Mouse (Mus musculus) heart, embryonic 13.5 days (tissue): ENCODE data around the gene 4933428G20Rik. TPM values are rescaled to one million over a fixed set of nuclear protein-coding genes. Genes with fewer than 3 reads are reported as not detected.

Source experiments
- ATAC-seq: fragments of 200-750 bp; cut with Nextera tagmentation; 2 replicates; pipeline ENCODE4 v1.8.0; 2017; ENCODE audit warnings: moderate TSS enrichment; ENCODE audit not compliant: insufficient number of reproducible peaks, low FRiP score, low TSS enrichment; ENCODE audit errors: extremely low read depth
- H3K27ac ChIP-seq: fragments of 300-500 bp; sonication (generic); replicated peaks from 2 replicates; pipeline ENCODE4 v1.5.1; 2015; ENCODE audit warnings: moderate library complexity, mild to moderate bottlenecking, inconsistent platforms
- H3K27me3 ChIP-seq: fragments of 300-500 bp; sonication (generic); replicated peaks from 2 replicates; pipeline ENCODE4 v1.6.1; 2015; ENCODE audit warnings: mild to moderate bottlenecking, inconsistent platforms
- H3K36me3 ChIP-seq: fragments of 300-500 bp; sonication (generic); 2 replicates; pipeline ENCODE4 v1.6.1; 2015; ENCODE audit warnings: mild to moderate bottlenecking, inconsistent platforms
- H3K4me1 ChIP-seq: fragments of 300-500 bp; sonication (generic); 2 replicates; pipeline ENCODE4 v1.6.1; 2015; ENCODE audit warnings: inconsistent platforms
- H3K4me2 ChIP-seq: fragments of 300-500 bp; sonication (generic); 2 replicates; pipeline ENCODE4 v1.6.1; 2015; ENCODE audit warnings: inconsistent platforms, mild to moderate bottlenecking, moderate library complexity
- H3K4me3 ChIP-seq: fragments of 300-500 bp; sonication (generic); 2 replicates; pipeline ENCODE4 v1.5.1; 2015; ENCODE audit warnings: moderate library complexity, mild to moderate bottlenecking, inconsistent platforms
- H3K9ac ChIP-seq: fragments of 300-500 bp; sonication (generic); 2 replicates; pipeline ENCODE4 v1.6.1; 2015; ENCODE audit warnings: inconsistent platforms, mild to moderate bottlenecking, moderate library complexity
- H3K9me3 ChIP-seq: fragments of 300-500 bp; sonication (generic); 2 replicates; pipeline ENCODE4 v1.6.1; 2016; ENCODE audit warnings: inconsistent platforms
- WGBS: fragments of 180-500 bp; shearing (Covaris S2); methylation state at CpG from one replicate; pipeline ENCODE4 v1.1.7; 2015; ENCODE audit warnings: mixed read lengths; 5-methylcytosine and 5-hydroxymethylcytosine counted together
- polyA plus RNA-seq: library from polyadenylated mRNA; unstranded; fragments of >200 nt; fragmentation: Nextera tagmentation; extraction: Ambion mirVana; gene quantifications from 2 replicates; pipeline ENCODE4 v1.2.1, GENCODE M21; 2015

4933428G20Rik gene
- polyA plus RNA-seq, 1 experiment from 2014 or later = 1.5 TPM

- Histone ChIP-seq H3K4me1 (peaks cover 12% of the 10 kb centered on the region), H3K4me3 (peak overlapping the region; percentile 29), H3K9ac (peak overlapping the region; percentile 6; the same call in 1 of the 2 replicates), H3K4me2 (peak overlapping the region; percentile 57), H3K36me3 (peaks cover 67% of the 10 kb centered on the region), H3K27ac (no peak overlapping the region), H3K27me3 (peaks cover 47% of the 10 kb centered on the region), H3K9me3 (no peaks in the 10 kb centered on the region)
- peak; percentile 18; the same call in 1 of the 2 replicates for ATAC-seq
- WGBS = 40% methylated on average over 51 of the region's 51 CpGs
Measured at GRCm38 (mm10) chr11:97500720-97501448, 744 bp upstream of the 4933428G20Rik start.

DNA sequence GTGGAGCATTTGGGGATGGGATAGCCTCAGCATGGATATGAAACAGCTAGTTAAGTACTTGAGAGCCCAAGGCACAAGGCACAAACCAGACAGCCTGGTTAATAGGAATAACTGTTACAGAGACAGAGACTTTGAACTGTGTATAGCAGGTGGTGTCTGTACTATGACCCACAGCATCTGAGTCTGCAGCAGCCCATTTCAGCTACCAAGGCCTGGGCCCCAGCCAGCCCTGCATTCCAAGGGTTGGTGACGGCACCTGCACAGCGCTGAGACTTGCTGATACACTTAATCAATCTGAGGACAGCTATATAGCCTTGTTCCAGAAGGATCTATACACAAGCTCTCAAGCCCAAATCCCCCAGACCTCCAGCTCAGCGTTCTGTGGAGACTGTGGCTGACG, 2.6 kb downstream of the 4933428G20Rik start:
- Histone ChIP-seq H3K9me3 (peaks cover 7% of the 10 kb centered on the region; the same call in 1 of the 2 replicates), H3K4me3 (no peak overlapping the region), H3K4me1 (peaks cover 12% of the 10 kb centered on the region), H3K27me3 (peaks cover 47% of the 10 kb centered on the region), H3K36me3 (peaks cover 97% of the 10 kb centered on the region), H3K9ac (no peak overlapping the region), H3K27ac (no peak overlapping the region), H3K4me2 (no peak overlapping the region)
- WGBS = 89% methylated on average over 4 of the region's 4 CpGs
- no peak for ATAC-seq

DNA sequence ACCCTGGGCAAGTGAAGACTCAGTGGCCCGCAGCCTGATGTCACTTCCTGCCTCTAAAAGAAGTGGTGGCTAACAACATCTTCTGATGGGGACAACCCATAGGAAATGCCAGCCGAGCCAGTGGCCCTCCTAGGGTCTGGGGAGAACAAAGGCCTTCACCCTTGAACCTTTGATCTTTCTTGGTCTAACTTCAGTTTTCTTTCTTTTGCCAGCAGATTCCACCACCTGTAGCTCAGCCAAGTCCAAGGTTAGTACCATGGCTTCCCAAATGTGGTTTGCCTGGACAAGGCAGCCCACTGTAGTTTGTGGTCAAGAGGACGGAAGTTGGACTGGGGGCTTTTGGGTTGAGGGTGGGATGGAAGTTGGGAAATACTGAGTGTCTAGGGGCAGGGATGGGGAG, 7.3 kb downstream of the 4933428G20Rik start:
- H3K9ac ChIP-seq = no peak overlapping the region
- no peak overlapping the region for H3K27ac ChIP-seq
- no peak overlapping the region for H3K4me2 ChIP-seq
- no peaks in the 10 kb centered on the region for H3K4me1 ChIP-seq
- H3K36me3 ChIP-seq = peaks cover 98% of the 10 kb centered on the region
- H3K9me3 ChIP-seq = peaks cover 7% of the 10 kb centered on the region; the same call in 1 of the 2 replicates
- ATAC-seq = no peak
- H3K4me3 ChIP-seq = no peak overlapping the region
- peaks cover 9% of the 10 kb centered on the region for H3K27me3 ChIP-seq
- WGBS = 82% methylated on average over 3 of the region's 3 CpGs

GRCm38 (mm10) chr11:97491640-97492039, 8.5 kb downstream of the 4933428G20Rik start:
- WGBS = 82% methylated on average over 10 of the region's 10 CpGs

DNA sequence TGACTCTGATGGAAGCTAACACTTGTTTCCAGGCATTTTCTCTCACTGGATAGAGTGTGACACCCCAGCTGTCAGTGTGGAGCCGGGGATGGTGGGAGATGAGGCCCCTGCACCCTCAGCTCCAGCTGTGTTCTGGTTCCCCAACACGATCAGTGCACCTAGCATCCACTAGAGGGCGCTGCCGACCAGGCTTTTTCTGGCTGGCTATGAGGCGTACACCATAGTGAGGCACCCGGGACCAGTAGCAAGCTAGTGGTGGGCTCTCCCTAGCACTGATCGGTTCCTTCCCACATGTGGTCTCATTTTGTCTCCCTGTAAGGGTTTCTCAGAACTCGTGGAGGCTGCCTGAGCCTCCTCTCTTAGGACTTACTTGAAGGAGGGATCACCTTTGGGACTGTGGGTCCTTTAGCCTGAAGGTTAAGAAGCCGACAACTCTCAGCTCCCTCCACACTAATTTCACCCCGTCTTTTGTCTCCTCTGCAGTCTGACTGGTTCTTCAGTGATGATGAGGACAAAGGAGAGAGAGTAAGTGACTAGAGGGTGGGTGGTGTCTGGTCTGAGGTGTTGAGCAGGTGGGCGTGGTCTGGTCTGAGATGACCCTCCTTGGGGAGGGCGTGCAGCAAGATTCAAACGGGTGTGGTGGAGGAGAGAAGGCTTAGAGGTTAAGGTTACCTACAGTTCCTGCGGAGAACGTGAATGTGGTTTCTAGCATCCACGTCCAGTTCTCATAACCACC, 10.4 kb downstream of the 4933428G20Rik start:
- H3K4me3 ChIP-seq = no peak overlapping the region
- peaks cover 3% of the 10 kb centered on the region; the same call in 1 of the 2 replicates for H3K4me1 ChIP-seq
- no peaks in the 10 kb centered on the region for H3K27me3 ChIP-seq
- no peak; the same call in 1 of the 2 replicates for ATAC-seq
- no peak overlapping the region for H3K9ac ChIP-seq
- no peak overlapping the region for H3K27ac ChIP-seq
- WGBS = 47% methylated on average over 16 of the region's 16 CpGs
- peaks cover 7% of the 10 kb centered on the region; the same call in 1 of the 2 replicates for H3K9me3 ChIP-seq
- no peak overlapping the region for H3K4me2 ChIP-seq
- H3K36me3 ChIP-seq = peaks cover 98% of the 10 kb centered on the region

More at GRCm38 (mm10) chr11:97491640-97492039, 8.5 kb downstream of the 4933428G20Rik start:
- Histone ChIP-seq H3K4me1 (no peaks in the 10 kb centered on the region), H3K9me3 (peaks cover 7% of the 10 kb centered on the region; the same call in 1 of the 2 replicates), H3K27me3 (no peaks in the 10 kb centered on the region), H3K9ac (no peak overlapping the region), H3K36me3 (peaks cover 98% of the 10 kb centered on the region), H3K4me3 (no peak overlapping the region), H3K4me2 (no peak overlapping the region), H3K27ac (no peak overlapping the region)
- ATAC-seq = no peak

DNA sequence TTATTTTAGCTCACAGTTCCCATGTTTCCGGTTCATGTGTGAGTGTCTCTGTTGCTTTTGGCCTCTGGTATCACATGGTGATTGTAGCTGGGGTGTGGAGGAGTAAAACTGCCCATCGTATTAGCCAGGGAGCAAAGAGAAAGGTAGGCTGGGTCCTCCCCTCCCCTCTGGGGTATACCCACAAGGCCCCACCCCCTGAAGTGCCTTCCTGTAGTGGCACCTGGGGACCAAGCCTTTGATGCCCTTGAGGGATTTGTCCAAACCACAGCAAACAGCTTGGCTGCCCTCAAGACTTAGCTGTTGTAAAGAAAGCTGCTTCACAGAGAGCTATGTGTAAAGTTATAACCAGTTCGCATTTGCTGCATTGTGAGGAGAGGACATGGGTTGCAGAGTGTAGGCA, 12.5 kb downstream of the 4933428G20Rik start:
- peaks cover 3% of the 10 kb centered on the region; the same call in 1 of the 2 replicates for H3K4me1 ChIP-seq
- no peak for ATAC-seq
- no peak overlapping the region for H3K9ac ChIP-seq
- H3K9me3 ChIP-seq = no peaks in the 10 kb centered on the region
- no peaks in the 10 kb centered on the region for H3K27me3 ChIP-seq
- peaks cover 97% of the 10 kb centered on the region for H3K36me3 ChIP-seq
- no peak overlapping the region for H3K4me3 ChIP-seq
- H3K27ac ChIP-seq = no peak overlapping the region
- H3K4me2 ChIP-seq = no peak overlapping the region
- WGBS = 59% methylated on average over 3 of the region's 3 CpGs

GRCm38 (mm10) chr11:97485661-97486060, 14.5 kb downstream of the 4933428G20Rik start:
- Histone ChIP-seq H3K4me2 (no peak overlapping the region), H3K9ac (0 out of 2 replicates have a peak overlapping the region, but pooled peaks have one; percentile 4), H3K27me3 (no peaks in the 10 kb centered on the region), H3K4me3 (no peak overlapping the region), H3K4me1 (peaks cover 3% of the 10 kb centered on the region; the same call in 1 of the 2 replicates), H3K9me3 (no peaks in the 10 kb centered on the region), H3K27ac (0 out of 2 replicates have a peak overlapping the region, but pooled peaks have one; percentile 24), H3K36me3 (peaks cover 97% of the 10 kb centered on the region)
- no peak for ATAC-seq
- WGBS = 63% methylated on average over 8 of the region's 8 CpGs

DNA sequence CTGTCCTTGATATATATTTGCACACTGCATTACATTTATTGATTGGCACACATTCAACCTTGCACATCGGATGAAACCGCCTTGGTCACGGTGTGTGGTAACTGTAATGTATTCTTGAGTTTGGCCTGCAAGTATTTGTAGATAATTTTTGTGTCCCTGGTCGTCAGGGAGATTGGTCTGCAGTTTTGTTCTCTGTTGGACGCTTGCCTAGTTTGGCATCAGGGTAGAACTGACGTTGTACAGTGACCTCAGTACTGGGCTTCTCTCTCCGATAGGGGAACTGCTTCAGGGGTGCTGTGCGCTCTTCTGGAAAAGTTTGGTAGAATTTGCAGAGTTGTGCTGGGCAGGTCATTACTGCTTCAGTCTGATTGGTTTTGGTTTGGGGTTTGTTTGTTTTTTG, 20.3 kb downstream of the 4933428G20Rik start:
- 64% methylated on average over 8 of the region's 8 CpGs for WGBS
- no peak overlapping the region for H3K4me3 ChIP-seq
- no peak overlapping the region for H3K4me2 ChIP-seq
- no peaks in the 10 kb centered on the region for H3K9me3 ChIP-seq
- peaks cover 98% of the 10 kb centered on the region for H3K36me3 ChIP-seq
- no peak for ATAC-seq
- H3K27ac ChIP-seq = no peak overlapping the region
- H3K9ac ChIP-seq = no peak overlapping the region
- 0 out of 2 replicates have a peak, but pooled peaks cover 3% of the 10 kb centered on the region for H3K4me1 ChIP-seq
- no peaks in the 10 kb centered on the region for H3K27me3 ChIP-seq

DNA sequence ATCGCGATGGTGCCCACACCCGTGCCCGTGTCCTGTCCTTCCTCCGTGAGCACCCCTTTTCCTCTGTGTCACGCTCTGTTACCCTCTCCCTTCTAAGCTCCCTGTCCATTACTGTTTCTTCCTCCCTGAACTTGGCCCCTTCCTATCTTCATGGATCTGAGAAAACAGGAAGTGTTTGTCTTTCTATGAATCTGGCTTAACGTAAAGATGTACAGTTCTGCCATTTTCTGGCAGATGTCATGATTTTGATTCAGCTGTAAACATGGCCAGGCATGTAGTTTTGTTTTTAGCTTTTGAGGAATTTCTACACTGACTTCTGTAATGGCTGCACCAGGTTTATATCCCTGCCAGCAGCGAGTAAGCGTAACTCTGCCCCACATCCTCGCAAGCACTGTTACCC, 21.1 kb downstream of the 4933428G20Rik start:
- Histone ChIP-seq H3K4me1 (0 out of 2 replicates have a peak, but pooled peaks cover 3% of the 10 kb centered on the region), H3K4me2 (no peak overlapping the region), H3K27me3 (no peaks in the 10 kb centered on the region), H3K36me3 (peaks cover 98% of the 10 kb centered on the region), H3K27ac (no peak overlapping the region), H3K4me3 (no peak overlapping the region), H3K9ac (peak overlapping the region; percentile 19; the same call in 1 of the 2 replicates), H3K9me3 (no peaks in the 10 kb centered on the region)
- WGBS = 89% methylated on average over 10 of the region's 10 CpGs
- no peak for ATAC-seq

GRCm38 (mm10) chr11:97478345-97478744, 21.8 kb downstream of the 4933428G20Rik start:
- Histone ChIP-seq H3K9me3 (no peaks in the 10 kb centered on the region), H3K4me1 (0 out of 2 replicates have a peak, but pooled peaks cover 3% of the 10 kb centered on the region), H3K4me3 (no peak overlapping the region), H3K36me3 (peaks cover 100% of the 10 kb centered on the region), H3K27ac (no peak overlapping the region), H3K4me2 (no peak overlapping the region), H3K9ac (no peak overlapping the region), H3K27me3 (no peaks in the 10 kb centered on the region)
- ATAC-seq = no peak
- 87% methylated on average over 6 of the region's 6 CpGs for WGBS

GRCm38 (mm10) chr11:97477431-97477830, 22.7 kb downstream of the 4933428G20Rik start:
- 0 out of 2 replicates have a peak, but pooled peaks cover 3% of the 10 kb centered on the region for H3K4me1 ChIP-seq
- ATAC-seq = no peak
- no peak overlapping the region for H3K27ac ChIP-seq
- H3K4me2 ChIP-seq = no peak overlapping the region
- H3K9me3 ChIP-seq = no peaks in the 10 kb centered on the region
- H3K27me3 ChIP-seq = no peaks in the 10 kb centered on the region
- H3K36me3 ChIP-seq = peaks cover 100% of the 10 kb centered on the region
- WGBS = 82% methylated on average over 7 of the region's 7 CpGs
- no peak overlapping the region for H3K4me3 ChIP-seq
- no peak overlapping the region for H3K9ac ChIP-seq
